Mouse (Mus musculus) stomach, postnatal 0 days (tissue): ENCODE results near the gene Osmr.

Experiments
- CTCF ChIP-seq: IDR thresholded peaks from 2 replicates; pipeline ENCODE4 v1.5.1; 2016; ENCODE audit warnings: antibody characterized with exemption, low read depth, mild to moderate bottlenecking, moderate library complexity
- EP300 ChIP-seq: optimal IDR thresholded peaks from 2 replicates; pipeline ENCODE3; 2016; ENCODE audit warnings: antibody characterized with exemption

DNA sequence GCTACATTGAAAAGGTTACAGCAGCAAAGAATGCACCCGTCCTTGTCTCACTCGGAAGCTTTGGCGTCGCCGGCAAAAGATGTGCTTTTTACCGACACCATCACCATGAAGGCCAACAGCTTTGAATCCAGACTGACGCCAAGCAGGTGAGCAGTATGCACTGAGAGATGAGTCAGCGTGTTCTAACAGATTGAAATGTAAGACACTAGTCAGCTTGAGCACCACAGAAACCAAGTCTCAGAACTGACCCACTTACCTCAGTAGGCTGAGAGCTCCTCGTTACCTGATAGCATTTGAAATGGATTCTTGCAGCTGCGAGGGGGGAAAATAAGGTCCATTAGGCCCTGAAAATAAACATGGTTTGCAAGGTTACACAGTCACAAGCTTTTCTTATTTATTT is 87.5 kb downstream of the Osmr start:
- TF ChIP-seq EP300 (no peak), CTCF (no peak)
